ENCODE assay signal across 8 mouse cellular contexts in genomic region chr7:16804409-16805028, GRCm38 (mm10). TPM values are rescaled to one million over a fixed set of nuclear protein-coding genes. Genes with fewer than 3 reads are reported as not detected.
DNase-seq lines count a peak whose midpoint lies in the region; ATAC-seq and TF ChIP-seq lines count a peak whose summit lies in the region.

No protein-coding gene starts in this region.

- no peaks in the 10 kb centered on the region for H3K4me1 ChIP-seq in embryonic facial prominence, embryonic 14.5 days (ENCODE audit: control insufficient read depth, insufficient read depth, low read length)

- intact Hi-C loops in gastrocnemius, adult 2 months (cut with DNase I), result no loop called here
- intact Hi-C loops in left cerebral cortex, postnatal 4 days (cut with DNase I), result loop anchor here (10.0 kb wide), 1 partner anchor 180 kb away; no protein-coding TSS in a partner anchor

- no peak overlapping the region for H3K4me2 ChIP-seq in embryonic facial prominence, embryonic 14.5 days (ENCODE audit: low read depth, low read length)

- no peak overlapping the region for H3K4me3 ChIP-seq in gastrocnemius, adult 2 months
- H3K4me3 ChIP-seq in embryonic facial prominence, embryonic 14.5 days (ENCODE audit: low read depth, low read length), result no peak overlapping the region

- H3K9ac ChIP-seq in embryonic facial prominence, embryonic 14.5 days (ENCODE audit: low read depth, low read length), result no peak overlapping the region

- H3K9me3 ChIP-seq in embryonic facial prominence, embryonic 14.5 days (ENCODE audit: control insufficient read depth, low read length), result no peaks in the 10 kb centered on the region

- WGBS in embryonic facial prominence, embryonic 14.5 days, result 36% methylated on average over 8 of the region's 8 CpGs

- DNase-seq in gastrocnemius, adult 2 months, result no peak
- DNase-seq in gastrocnemius, adult 18-20 months (ENCODE audit: low spot score), result no peak
- peak; percentile 55 for DNase-seq in CD4-positive helper T cell, adult 2 months (ENCODE audit: low read depth, low spot score)
- no peak for DNase-seq in embryonic facial prominence, embryonic 14.5 days (ENCODE audit: low spot score)
- DNase-seq in lung, postnatal 10 days, result peak; percentile 43
- DNase-seq in left cerebral cortex, postnatal 4 days, result no peak
- DNase-seq in T-cell, adult 2 months (ENCODE audit: low spot score), result no peak
- no peak for DNase-seq in layer of hippocampus, adult 18-20 months (ENCODE audit: low spot score in 2 of 2)

- H3K36me3 ChIP-seq in embryonic facial prominence, embryonic 14.5 days (ENCODE audit: control insufficient read depth, insufficient read depth, low read length), result peaks cover 30% of the 10 kb centered on the region

- no peaks in the 10 kb centered on the region for H3K27me3 ChIP-seq in embryonic facial prominence, embryonic 14.5 days (replicated peaks; ENCODE audit: control insufficient read depth, insufficient read depth, low read length)

- peak; percentile 73 for TF ChIP-seq CTCF in gastrocnemius, adult 2 months (IDR thresholded peaks at IDR 0.05)

- no peak overlapping the region for H3K27ac ChIP-seq in gastrocnemius, adult 2 months
- no peak overlapping the region for H3K27ac ChIP-seq in embryonic facial prominence, embryonic 14.5 days (replicated peaks; ENCODE audit: low read depth, low read length)

- ATAC-seq in embryonic facial prominence, embryonic 14.5 days (ENCODE audit: low read depth), result 0 out of 2 replicates have a peak, but pooled peaks have one; percentile 26

RNA-seq across cellular contexts. Expression of gene Strn4, which starts 11.2 kb away (rescaled TPM):
- total RNA-seq in gastrocnemius, adult 2 months (2021), result 10 to 100 TPM; 16.2 to 16.6 TPM
- 10 to 100 TPM in 1 of 2 experiments, 1 to 10 TPM in 1; 9.8 to 13.6 TPM for total RNA-seq in gastrocnemius, adult 18-20 months (2021)
- 97.4 and 107 TPM in 2 replicates for polyA plus RNA-seq in embryonic facial prominence, embryonic 14.5 days (2014; fragmentation: Nextera tagmentation; extraction: Ambion mirVana)
- total RNA-seq in left cerebral cortex, postnatal 4 days (2021), result 100 to 1,000 TPM; 223 to 229 TPM
- total RNA-seq in layer of hippocampus, adult 18-20 months (2021), result 100 to 1,000 TPM; 260 to 290 TPM

RNA-seq across cellular contexts. Expression of gene Fkrp, which starts 12.0 kb away (rescaled TPM):
- total RNA-seq in gastrocnemius, adult 2 months (2021), result 10 to 100 TPM; 51.2 to 58.3 TPM
- 10 to 100 TPM; 51.7 to 58.0 TPM for total RNA-seq in gastrocnemius, adult 18-20 months (2021)
- polyA plus RNA-seq in embryonic facial prominence, embryonic 14.5 days (2014; fragmentation: Nextera tagmentation; extraction: Ambion mirVana), result 28.2 and 28.6 TPM in 2 replicates
- 10 to 100 TPM; 35.8 to 38.9 TPM for total RNA-seq in left cerebral cortex, postnatal 4 days (2021)
- 10 to 100 TPM; 46.7 to 46.9 TPM for total RNA-seq in layer of hippocampus, adult 18-20 months (2021)

RNA-seq across cellular contexts. Expression of gene Slc1a5, which starts 23.4 kb away (rescaled TPM):
- 10 to 100 TPM; 11.0 to 14.6 TPM for total RNA-seq in gastrocnemius, adult 2 months (2021)
- total RNA-seq in gastrocnemius, adult 18-20 months (2021), result 10 to 100 TPM; 14.0 to 14.3 TPM
- 26.5 and 27.5 TPM in 2 replicates for polyA plus RNA-seq in embryonic facial prominence, embryonic 14.5 days (2014; fragmentation: Nextera tagmentation; extraction: Ambion mirVana)
- total RNA-seq in left cerebral cortex, postnatal 4 days (2021), result 1 to 10 TPM; 8.8 TPM
- total RNA-seq in layer of hippocampus, adult 18-20 months (2021), result 1 to 10 TPM; 2.0 to 2.9 TPM

RNA-seq across cellular contexts. Expression of gene Prkd2, which starts 38.2 kb away (rescaled TPM):
- total RNA-seq in gastrocnemius, adult 2 months (2021), result 1 to 10 TPM; 3.9 to 8.2 TPM
- total RNA-seq in gastrocnemius, adult 18-20 months (2021), result 1 to 10 TPM; 4.9 to 5.9 TPM
- 14.4 and 16.5 TPM in 2 replicates for polyA plus RNA-seq in embryonic facial prominence, embryonic 14.5 days (2014; fragmentation: Nextera tagmentation; extraction: Ambion mirVana)
- 1 to 10 TPM; 9.1 to 9.5 TPM for total RNA-seq in left cerebral cortex, postnatal 4 days (2021)
- total RNA-seq in layer of hippocampus, adult 18-20 months (2021), result 1 to 10 TPM; 4.7 to 6.1 TPM

Comparison
In these comparisons a context has a peak if more than half of its experiments do, and no peak if none do; other contexts are left out.
1. DNase-seq: peak in CD4-positive helper T cell, adult 2 months (single experiment) and lung, postnatal 10 days (single experiment); none in gastrocnemius, adult 2 months (single experiment), gastrocnemius, adult 18-20 months (single experiment), embryonic facial prominence, embryonic 14.5 days (single experiment), left cerebral cortex, postnatal 4 days (single experiment), T-cell, adult 2 months (single experiment) and layer of hippocampus, adult 18-20 months (0 of 2).
2. RNA of gene Strn4, which starts 11.2 kb away (total RNA-seq): 260 to 290 TPM in layer of hippocampus, adult 18-20 months and 223 to 229 TPM in left cerebral cortex, postnatal 4 days; 16.2 to 16.6 TPM in gastrocnemius, adult 2 months and 9.8 to 13.6 TPM in gastrocnemius, adult 18-20 months; every median in the first group is over 10 times any median in the second.